In the genomic region with DNA sequence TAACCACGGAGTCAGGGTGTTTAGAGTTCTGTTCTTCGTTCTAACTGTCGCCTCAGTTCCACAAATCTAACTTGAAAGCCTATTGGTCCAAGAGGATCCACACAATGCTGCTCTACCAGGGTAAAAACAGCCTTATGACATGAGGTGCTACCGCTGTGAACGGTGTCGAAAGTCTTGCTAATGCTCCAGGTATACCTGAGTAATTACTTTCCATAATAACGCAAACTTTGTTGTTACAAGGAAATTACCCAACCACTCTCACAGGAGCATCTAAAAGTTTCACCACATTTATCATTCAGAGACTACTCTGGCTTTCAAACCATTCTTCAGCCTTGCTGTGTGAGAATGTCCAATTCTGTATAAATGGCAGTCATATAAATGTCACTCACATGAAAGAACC, we compare ENCODE assay signal across 26 mouse cellular contexts. TPM values are rescaled to one million over a fixed set of nuclear protein-coding genes. Genes with fewer than 3 reads are reported as not detected.
"Had no signal": no experiment of that assay in that cellular context is flagged by ENCODE, and none has a peak within 500 bp of the region (broad histone marks: within the 10 kb centered on the region; RNA-seq: fewer than 3 reads in every experiment).

No protein-coding gene starts in this region.

- H3K9me3 ChIP-seq: heart, embryonic 13.5 days; heart, embryonic 15.5 days; hindbrain, embryonic 10.5 days; hindbrain, embryonic 12.5 days; intestine, embryonic 15.5 days; limb, embryonic 13.5 days; limb, embryonic 15.5 days; liver, embryonic 13.5 days; liver, embryonic 15.5 days had no signal

- ATAC-seq: hindbrain, embryonic 16.5 days; inflammation-experienced regulatory T-cells, adult 6 months had no signal

- H3K4me1 ChIP-seq: liver, embryonic 13.5 days; liver, embryonic 15.5 days had no signal

- H3K36me3 ChIP-seq: heart, embryonic 13.5 days; heart, embryonic 15.5 days; hindbrain, embryonic 10.5 days; hindbrain, embryonic 12.5 days; intestine, embryonic 15.5 days; limb, embryonic 13.5 days; limb, embryonic 15.5 days; liver, embryonic 13.5 days; liver, embryonic 15.5 days had no signal

- H3K4me3 ChIP-seq: layer of hippocampus, adult 2 months had no signal

- H3K27ac ChIP-seq: heart, embryonic 13.5 days; heart, embryonic 15.5 days; hindbrain, embryonic 10.5 days; hindbrain, embryonic 12.5 days; hindbrain, embryonic 14.5 days; intestine, embryonic 15.5 days; layer of hippocampus, adult 2 months; limb, embryonic 13.5 days; liver, embryonic 13.5 days; liver, embryonic 15.5 days had no signal

- H3K9ac ChIP-seq: hindbrain, embryonic 12.5 days; intestine, embryonic 15.5 days; limb, embryonic 15.5 days; liver, embryonic 15.5 days had no signal

- H3K27me3 ChIP-seq: heart, embryonic 13.5 days; heart, embryonic 15.5 days; intestine, embryonic 15.5 days; limb, embryonic 15.5 days; liver, embryonic 13.5 days; liver, embryonic 15.5 days had no signal

- DNase-seq: gastrocnemius, postnatal 10 days; gastrocnemius, postnatal 25 days; heart, adult 18-20 months; heart, postnatal 4 days; kidney, adult 18-20 months; kidney, adult 8-10 months; kidney, postnatal 10 days; kidney, postnatal 25 days; kidney, postnatal 4 days; layer of hippocampus, adult 9-11 months; layer of hippocampus, postnatal 36 days; left cerebral cortex, postnatal 4 days; liver, embryonic 13.5 days had no signal

RNA-seq across cellular contexts. Expression of gene Steap4, which starts 0.9 kb away (rescaled TPM):
- total RNA-seq: granulocyte monocyte progenitor cell, adult 5-6 weeks had no signal
- polyA plus RNA-seq: inflammation-experienced regulatory T-cells, adult 6 months had no signal
